Comparison of ENCODE assay signal across 8 mouse cellular contexts in the genomic region with DNA sequence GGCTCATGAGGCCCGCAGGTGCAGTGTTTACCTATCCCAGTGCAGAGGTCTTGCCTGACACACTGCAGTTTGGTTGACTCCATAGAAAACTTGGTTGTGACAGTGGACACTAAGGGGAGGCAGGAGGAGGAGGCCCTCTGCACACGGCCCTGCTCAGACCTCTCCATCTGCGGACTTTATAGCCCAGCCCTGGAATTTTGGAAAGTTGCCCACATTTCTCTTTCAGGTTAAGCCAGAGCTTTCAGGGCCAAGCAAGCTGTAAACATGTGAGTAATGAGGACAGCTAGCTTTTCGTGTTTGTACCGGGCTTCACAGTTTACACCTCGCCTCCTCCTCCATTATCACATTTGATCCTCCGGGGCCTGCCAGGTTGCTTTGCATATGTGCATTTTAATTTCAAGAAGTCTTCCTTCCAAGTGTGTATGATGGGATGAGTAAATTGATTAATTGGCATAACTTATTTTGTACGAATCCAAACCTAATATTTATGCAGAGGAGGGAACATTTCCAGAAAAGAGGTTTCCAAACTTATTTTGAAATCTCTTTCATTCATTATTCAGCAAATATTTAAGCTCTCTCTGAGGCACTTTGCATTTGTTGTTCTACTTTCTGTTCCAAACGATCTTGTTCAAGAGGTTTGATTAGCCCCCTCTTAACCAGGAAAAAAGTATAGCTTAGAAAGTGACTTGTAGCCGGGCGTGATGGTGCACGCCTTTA.
A peak's percentile ranks its signal among the peaks of the same experiment; 100 is the strongest.
DNase-seq lines count a peak whose midpoint lies in the region; ATAC-seq lines count a peak whose summit lies in the region.

No protein-coding gene starts in this region.

- no peak overlapping the region for H3K9ac ChIP-seq in limb, embryonic 12.5 days (replicated peaks)
- no peak overlapping the region for H3K9ac ChIP-seq in forebrain, embryonic 16.5 days (replicated peaks; ENCODE audit: low read depth, low read length)

- peak; percentile 43 for ATAC-seq in limb, embryonic 12.5 days (ENCODE audit: insufficient number of reproducible peaks, insufficient read depth, low FRiP score, low TSS enrichment, low read depth)
- peak; percentile 76 for ATAC-seq in forebrain, embryonic 16.5 days

- no peak overlapping the region for H3K4me2 ChIP-seq in limb, embryonic 12.5 days
- H3K4me2 ChIP-seq in forebrain, embryonic 16.5 days (ENCODE audit: low read length): no peak overlapping the region

- H3K4me3 ChIP-seq in limb, embryonic 12.5 days (replicated peaks): no peak overlapping the region
- no peak overlapping the region for H3K4me3 ChIP-seq in limb, embryonic 10.5 days
- no peak overlapping the region for H3K4me3 ChIP-seq in forebrain, embryonic 16.5 days (replicated peaks; ENCODE audit: low read length)

- DNase-seq in adrenal gland, adult 8-10 months: peak; percentile 68
- no peak for DNase-seq in adrenal gland, postnatal 4 days (ENCODE audit: low spot score in 2 of 2)
- no peak for DNase-seq in limb, embryonic 10.5 days (ENCODE audit: low spot score)
- peak; percentile 70 for DNase-seq in lung, postnatal 10 days
- no peak for DNase-seq in layer of hippocampus, adult 9-10 months (ENCODE audit: low spot score)
- DNase-seq in thymus, postnatal 4 days: no peak

- H3K36me3 ChIP-seq in limb, embryonic 12.5 days: peaks cover 48% of the 10 kb centered on the region
- H3K36me3 ChIP-seq in limb, embryonic 10.5 days: peaks cover 36% of the 10 kb centered on the region
- H3K36me3 ChIP-seq in forebrain, embryonic 16.5 days (ENCODE audit: control insufficient read depth, insufficient read depth): no peaks in the 10 kb centered on the region; the same call in 1 of the 2 replicates

- no peaks in the 10 kb centered on the region for H3K9me3 ChIP-seq in limb, embryonic 12.5 days
- no peaks in the 10 kb centered on the region for H3K9me3 ChIP-seq in limb, embryonic 10.5 days (replicated peaks)
- H3K9me3 ChIP-seq in forebrain, embryonic 16.5 days (ENCODE audit: control insufficient read depth, low read length): no peaks in the 10 kb centered on the region

- peak overlapping the region; percentile 47; the same call in 1 of the 2 replicates for H3K27ac ChIP-seq in limb, embryonic 12.5 days
- no peak overlapping the region for H3K27ac ChIP-seq in limb, embryonic 10.5 days
- H3K27ac ChIP-seq in forebrain, embryonic 16.5 days (ENCODE audit: low read length): no peak overlapping the region

- peaks cover 33% of the 10 kb centered on the region for H3K4me1 ChIP-seq in limb, embryonic 12.5 days (replicated peaks)
- H3K4me1 ChIP-seq in limb, embryonic 10.5 days: peaks cover 19% of the 10 kb centered on the region
- H3K4me1 ChIP-seq in forebrain, embryonic 16.5 days (replicated peaks; ENCODE audit: control insufficient read depth, insufficient read depth, low read length): peaks cover 24% of the 10 kb centered on the region

- WGBS in limb, embryonic 12.5 days: 57% methylated on average over 12 of the region's 12 CpGs
- WGBS in limb, embryonic 10.5 days: 80% methylated on average over 12 of the region's 12 CpGs
- WGBS in forebrain, embryonic 16.5 days: 39% methylated on average over 12 of the region's 12 CpGs

- H3K27me3 ChIP-seq in limb, embryonic 12.5 days: no peaks in the 10 kb centered on the region
- peaks cover 9% of the 10 kb centered on the region; the same call in 1 of the 2 replicates for H3K27me3 ChIP-seq in limb, embryonic 10.5 days (ENCODE audit: low read depth, poor library complexity, severe bottlenecking)
- no peaks in the 10 kb centered on the region for H3K27me3 ChIP-seq in forebrain, embryonic 16.5 days (replicated peaks; ENCODE audit: control insufficient read depth, insufficient read depth, low read length)

Comparison
In these comparisons a context has a peak if more than half of its experiments do, and no peak if none do; other contexts are left out.
1. DNase-seq: peak in adrenal gland, adult 8-10 months (single experiment) and lung, postnatal 10 days (single experiment); none in adrenal gland, postnatal 4 days (0 of 2), limb, embryonic 10.5 days (single experiment), layer of hippocampus, adult 9-10 months (single experiment) and thymus, postnatal 4 days (single experiment).